Mouse (Mus musculus) lung, embryonic 15.5 days (tissue): ENCODE data around the gene Zfp385b. TPM values are rescaled to one million over a fixed set of nuclear protein-coding genes. Genes with fewer than 3 reads are reported as not detected.

ENCODE experiments used
- ATAC-seq: fragments of 200-750 bp; cut with Nextera tagmentation; 2 replicates; pipeline ENCODE4 v1.8.0; 2017; ENCODE audit warnings: moderate number of reproducible peaks, borderline replicate concordance; ENCODE audit not compliant: low FRiP score, low TSS enrichment; ENCODE audit errors: extremely low read depth
- H3K27ac ChIP-seq: fragments of 300-500 bp; sonication (generic); 2 replicates; pipeline ENCODE4 v1.5.1; 2015; ENCODE audit warnings: moderate library complexity, mild to moderate bottlenecking, inconsistent platforms
- H3K27me3 ChIP-seq: fragments of 300-500 bp; sonication (generic); 2 replicates; pipeline ENCODE4 v1.6.1; 2015; ENCODE audit warnings: inconsistent platforms
- H3K36me3 ChIP-seq: fragments of 300-500 bp; sonication (generic); 2 replicates; pipeline ENCODE4 v1.6.1; 2015; ENCODE audit warnings: inconsistent platforms
- H3K4me1 ChIP-seq: fragments of 300-500 bp; sonication (generic); 2 replicates; pipeline ENCODE4 v1.6.1; 2015; ENCODE audit warnings: inconsistent platforms
- H3K4me2 ChIP-seq: fragments of 300-500 bp; sonication (generic); 2 replicates; pipeline ENCODE4 v1.6.1; 2015; ENCODE audit warnings: inconsistent platforms, mild to moderate bottlenecking, moderate library complexity
- H3K4me3 ChIP-seq: fragments of 300-500 bp; sonication (generic); 2 replicates; pipeline ENCODE4 v1.5.1; 2015; ENCODE audit warnings: mild to moderate bottlenecking, inconsistent platforms
- H3K9ac ChIP-seq: fragments of 300-500 bp; sonication (generic); 2 replicates; pipeline ENCODE4 v1.6.1; 2015; ENCODE audit warnings: inconsistent platforms
- H3K9me3 ChIP-seq: fragments of 300-500 bp; sonication (generic); 2 replicates; pipeline ENCODE4 v1.6.1; 2016; ENCODE audit warnings: inconsistent platforms
- WGBS: fragments of 180-500 bp; shearing (Covaris S2); methylation state at CpG from one replicate; pipeline ENCODE4 v1.1.7; 2015; 5-methylcytosine and 5-hydroxymethylcytosine counted together
- polyA plus RNA-seq: library from polyadenylated mRNA; unstranded; fragments of >200 nt; fragmentation: Nextera tagmentation; extraction: Ambion mirVana; gene quantifications from 2 replicates; pipeline ENCODE4 v1.2.1, GENCODE M21; 2015

Gene Zfp385b
- polyA plus RNA-seq, 1 experiment from 2014 or later, result 4.9 TPM

- 67% methylated on average over 8 of the region's 8 CpGs for WGBS
- no peak overlapping the region for H3K4me3 ChIP-seq
- H3K9me3 ChIP-seq, result no peaks in the 10 kb centered on the region
- no peak overlapping the region for H3K27ac ChIP-seq
- H3K4me2 ChIP-seq, result no peak overlapping the region
- no peaks in the 10 kb centered on the region for H3K27me3 ChIP-seq
- no peak overlapping the region for H3K9ac ChIP-seq
- no peak for ATAC-seq
- H3K36me3 ChIP-seq, result no peaks in the 10 kb centered on the region
- no peaks in the 10 kb centered on the region for H3K4me1 ChIP-seq
Observed at GRCm38 (mm10) chr2:77690316-77690715, 129.1 kb downstream of the Zfp385b start.

GRCm38 (mm10) chr2:77688651-77689050 is 130.8 kb downstream of the Zfp385b start:
- Histone ChIP-seq H3K27me3 (no peaks in the 10 kb centered on the region), H3K4me1 (no peaks in the 10 kb centered on the region), H3K4me2 (no peak overlapping the region), H3K9me3 (no peaks in the 10 kb centered on the region), H3K27ac (no peak overlapping the region), H3K4me3 (no peak overlapping the region), H3K36me3 (no peaks in the 10 kb centered on the region), H3K9ac (no peak overlapping the region)
- WGBS, result 77% methylated on average over 4 of the region's 4 CpGs
- ATAC-seq, result no peak

GRCm38 (mm10) chr2:77684088-77684487 is 135.4 kb downstream of the Zfp385b start:
- 50% methylated on average over 3 of the region's 3 CpGs for WGBS
- Histone ChIP-seq H3K9ac (no peak overlapping the region), H3K36me3 (no peaks in the 10 kb centered on the region), H3K27ac (no peak overlapping the region), H3K9me3 (no peaks in the 10 kb centered on the region), H3K27me3 (no peaks in the 10 kb centered on the region), H3K4me2 (no peak overlapping the region), H3K4me3 (no peak overlapping the region), H3K4me1 (no peaks in the 10 kb centered on the region)
- ATAC-seq, result no peak

GRCm38 (mm10) chr2:77682205-77682604 is 137.2 kb downstream of the Zfp385b start:
- no peaks in the 10 kb centered on the region for H3K27me3 ChIP-seq
- H3K4me3 ChIP-seq, result no peak overlapping the region
- no peak overlapping the region for H3K9ac ChIP-seq
- H3K4me1 ChIP-seq, result no peaks in the 10 kb centered on the region
- no peak overlapping the region for H3K27ac ChIP-seq
- no peaks in the 10 kb centered on the region for H3K36me3 ChIP-seq
- WGBS, result 76% methylated on average over 5 of the region's 5 CpGs
- no peak overlapping the region for H3K4me2 ChIP-seq
- no peak for ATAC-seq
- no peaks in the 10 kb centered on the region for H3K9me3 ChIP-seq

GRCm38 (mm10) chr2:77681741-77682140 is 137.7 kb downstream of the Zfp385b start:
- WGBS, result 63% methylated on average over 5 of the region's 5 CpGs
- Histone ChIP-seq H3K9ac (no peak overlapping the region), H3K9me3 (no peaks in the 10 kb centered on the region), H3K27ac (no peak overlapping the region), H3K4me3 (no peak overlapping the region), H3K4me2 (no peak overlapping the region), H3K27me3 (no peaks in the 10 kb centered on the region), H3K4me1 (no peaks in the 10 kb centered on the region), H3K36me3 (no peaks in the 10 kb centered on the region)
- no peak for ATAC-seq

- 88% methylated on average over 10 of the region's 10 CpGs for WGBS
- H3K27ac ChIP-seq, result no peak overlapping the region
- no peaks in the 10 kb centered on the region for H3K36me3 ChIP-seq
- H3K4me3 ChIP-seq, result no peak overlapping the region
- H3K27me3 ChIP-seq, result no peaks in the 10 kb centered on the region
- H3K9ac ChIP-seq, result no peak overlapping the region
- ATAC-seq, result no peak
- no peak overlapping the region for H3K4me2 ChIP-seq
- H3K9me3 ChIP-seq, result no peaks in the 10 kb centered on the region
- no peaks in the 10 kb centered on the region for H3K4me1 ChIP-seq
Observed at GRCm38 (mm10) chr2:77673770-77674169, 145.7 kb downstream of the Zfp385b start.

GRCm38 (mm10) chr2:77672215-77672905 is 147.1 kb downstream of the Zfp385b start:
- WGBS, result 83% methylated on average over 5 of the region's 5 CpGs
- no peak for ATAC-seq

GRCm38 (mm10) chr2:77662171-77662570 is 157.3 kb downstream of the Zfp385b start:
- Histone ChIP-seq H3K36me3 (no peaks in the 10 kb centered on the region), H3K27ac (no peak overlapping the region), H3K4me2 (no peak overlapping the region), H3K9ac (no peak overlapping the region), H3K4me1 (no peaks in the 10 kb centered on the region), H3K9me3 (no peaks in the 10 kb centered on the region), H3K4me3 (no peak overlapping the region), H3K27me3 (no peaks in the 10 kb centered on the region)
- ATAC-seq, result no peak
- 64% methylated on average over 5 of the region's 5 CpGs for WGBS

More at GRCm38 (mm10) chr2:77672215-77672905, 147.1 kb downstream of the Zfp385b start:
- Histone ChIP-seq H3K27me3 (no peaks in the 10 kb centered on the region), H3K27ac (no peak overlapping the region), H3K4me1 (no peaks in the 10 kb centered on the region), H3K36me3 (no peaks in the 10 kb centered on the region), H3K9ac (no peak overlapping the region), H3K4me2 (no peak overlapping the region), H3K4me3 (no peak overlapping the region), H3K9me3 (no peaks in the 10 kb centered on the region)

GRCm38 (mm10) chr2:77653686-77654085 is 165.8 kb downstream of the Zfp385b start:
- no peaks in the 10 kb centered on the region for H3K4me1 ChIP-seq
- no peaks in the 10 kb centered on the region for H3K36me3 ChIP-seq
- no peak overlapping the region for H3K4me2 ChIP-seq
- no peak overlapping the region for H3K4me3 ChIP-seq
- H3K27me3 ChIP-seq, result no peaks in the 10 kb centered on the region
- ATAC-seq, result no peak
- WGBS, result 88% methylated on average over 2 of the region's 2 CpGs
- no peak overlapping the region for H3K27ac ChIP-seq
- no peak overlapping the region for H3K9ac ChIP-seq
- H3K9me3 ChIP-seq, result no peaks in the 10 kb centered on the region

GRCm38 (mm10) chr2:77641521-77642170 is 177.8 kb downstream of the Zfp385b start:
- H3K27ac ChIP-seq, result no peak overlapping the region
- H3K27me3 ChIP-seq, result no peaks in the 10 kb centered on the region
- no peak for ATAC-seq
- no peak overlapping the region for H3K4me2 ChIP-seq
- H3K9ac ChIP-seq, result no peak overlapping the region
- no peak overlapping the region for H3K4me3 ChIP-seq
- H3K9me3 ChIP-seq, result no peaks in the 10 kb centered on the region
- H3K4me1 ChIP-seq, result no peaks in the 10 kb centered on the region
- WGBS, result 83% methylated on average over 8 of the region's 8 CpGs
- no peaks in the 10 kb centered on the region for H3K36me3 ChIP-seq

- Histone ChIP-seq H3K9ac (no peak overlapping the region), H3K27ac (no peak overlapping the region), H3K4me3 (no peak overlapping the region), H3K9me3 (no peaks in the 10 kb centered on the region), H3K36me3 (no peaks in the 10 kb centered on the region), H3K27me3 (no peaks in the 10 kb centered on the region), H3K4me1 (no peaks in the 10 kb centered on the region), H3K4me2 (no peak overlapping the region)
- WGBS, result 75% methylated on average over 5 of the region's 5 CpGs
- no peak for ATAC-seq
Observed at GRCm38 (mm10) chr2:77639993-77640392, 179.4 kb downstream of the Zfp385b start.

GRCm38 (mm10) chr2:77631606-77632005 is 187.8 kb downstream of the Zfp385b start:
- no peak for ATAC-seq
- Histone ChIP-seq H3K27ac (no peak overlapping the region), H3K9me3 (no peaks in the 10 kb centered on the region), H3K27me3 (no peaks in the 10 kb centered on the region), H3K4me3 (no peak overlapping the region), H3K4me1 (no peaks in the 10 kb centered on the region), H3K9ac (no peak overlapping the region), H3K4me2 (no peak overlapping the region), H3K36me3 (no peaks in the 10 kb centered on the region)
- 57% methylated on average over 3 of the region's 3 CpGs for WGBS
